Mouse (Mus musculus) heart, embryonic 15.5 days (tissue): Measurements from ENCODE around the gene Acvrl1. TPM values are rescaled to one million over a fixed set of nuclear protein-coding genes. Genes with fewer than 3 reads are reported as not detected.

Experiments
- ATAC-seq: fragments of 200-750 bp; cut with Nextera tagmentation; replicated peaks from 2 replicates; pipeline ENCODE4 v1.8.0; 2017; ENCODE audit warnings: low read depth, moderate TSS enrichment; ENCODE audit not compliant: insufficient number of reproducible peaks, insufficient read depth, low FRiP score
- H3K27ac ChIP-seq: fragments of 300-500 bp; sonication (generic); 2 replicates; pipeline ENCODE4 v1.5.1; 2015; ENCODE audit warnings: mild to moderate bottlenecking, inconsistent platforms
- H3K27me3 ChIP-seq: fragments of 300-500 bp; sonication (generic); 2 replicates; pipeline ENCODE4 v1.6.1; 2015; ENCODE audit warnings: inconsistent platforms
- H3K36me3 ChIP-seq: fragments of 300-500 bp; sonication (generic); 2 replicates; pipeline ENCODE4 v1.6.1; 2015; ENCODE audit warnings: mild to moderate bottlenecking, inconsistent platforms
- H3K4me1 ChIP-seq: fragments of 300-500 bp; sonication (generic); replicated peaks from 2 replicates; pipeline ENCODE4 v1.6.1; 2015; ENCODE audit warnings: inconsistent platforms
- H3K4me2 ChIP-seq: fragments of 300-500 bp; sonication (generic); 2 replicates; pipeline ENCODE4 v1.6.1; 2015; ENCODE audit warnings: inconsistent platforms, mild to moderate bottlenecking, moderate library complexity
- H3K4me3 ChIP-seq: fragments of 300-500 bp; sonication (generic); 2 replicates; pipeline ENCODE4 v1.5.1; 2015; ENCODE audit warnings: mild to moderate bottlenecking, inconsistent platforms
- H3K9ac ChIP-seq: fragments of 300-500 bp; sonication (generic); 2 replicates; pipeline ENCODE4 v1.6.1; 2015; ENCODE audit warnings: mild to moderate bottlenecking, inconsistent platforms
- H3K9me3 ChIP-seq: fragments of 300-500 bp; sonication (generic); replicated peaks from 2 replicates; pipeline ENCODE4 v1.6.1; 2016; ENCODE audit warnings: inconsistent platforms
- WGBS: fragments of 180-500 bp; shearing (Covaris S2); methylation state at CpG from one replicate; pipeline ENCODE4 v1.1.7; 2015; ENCODE audit warnings: mixed read lengths; 5-methylcytosine and 5-hydroxymethylcytosine counted together
- polyA plus RNA-seq: library from polyadenylated mRNA; unstranded; fragments of >200 nt; fragmentation: Nextera tagmentation; extraction: Ambion mirVana; gene quantifications from 2 replicates; pipeline ENCODE4 v1.2.1, GENCODE M21; 2015

The Acvrl1 gene
- polyA plus RNA-seq, 1 experiment from 2014 or later = 13.1 TPM

GRCm38 (mm10) chr15:101092829-101093648 is 35.3 kb upstream of the Acvrl1 start:
- Histone ChIP-seq H3K36me3 (no peaks in the 10 kb centered on the region), H3K4me3 (no peak overlapping the region), H3K9me3 (no peaks in the 10 kb centered on the region), H3K27ac (no peak overlapping the region), H3K4me1 (peaks cover 7% of the 10 kb centered on the region), H3K27me3 (peaks cover 22% of the 10 kb centered on the region), H3K4me2 (no peak overlapping the region), H3K9ac (no peak overlapping the region)
- WGBS = 31% methylated on average over 25 of the region's 25 CpGs
- ATAC-seq = no peak

DNA sequence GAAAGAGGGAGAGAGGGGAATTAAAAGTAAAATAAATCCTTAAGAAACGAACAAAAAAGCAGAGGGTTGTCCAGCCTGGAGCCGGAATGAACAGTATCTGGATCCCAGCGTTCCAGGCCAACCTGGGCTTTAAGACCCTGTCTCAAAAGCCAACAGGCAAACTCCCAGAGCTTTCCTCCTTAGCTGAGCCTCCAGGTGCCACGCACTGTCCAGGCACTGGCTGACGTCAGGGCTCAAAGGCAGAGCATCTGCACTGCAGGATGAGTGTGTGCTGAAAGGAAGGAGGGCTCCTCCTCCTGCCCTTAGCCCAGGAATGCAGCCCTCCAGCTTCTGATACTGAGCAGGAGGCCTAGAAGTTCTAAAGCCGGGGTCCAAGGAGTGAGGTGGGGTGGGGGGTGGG is 34.3 kb upstream of the Acvrl1 start:
- Histone ChIP-seq H3K27ac (no peak overlapping the region), H3K4me3 (no peak overlapping the region), H3K9ac (no peak overlapping the region), H3K36me3 (no peaks in the 10 kb centered on the region), H3K4me2 (no peak overlapping the region), H3K27me3 (peaks cover 30% of the 10 kb centered on the region), H3K9me3 (no peaks in the 10 kb centered on the region), H3K4me1 (peaks cover 11% of the 10 kb centered on the region)
- WGBS = 49% methylated on average over 6 of the region's 6 CpGs
- ATAC-seq = no peak

DNA sequence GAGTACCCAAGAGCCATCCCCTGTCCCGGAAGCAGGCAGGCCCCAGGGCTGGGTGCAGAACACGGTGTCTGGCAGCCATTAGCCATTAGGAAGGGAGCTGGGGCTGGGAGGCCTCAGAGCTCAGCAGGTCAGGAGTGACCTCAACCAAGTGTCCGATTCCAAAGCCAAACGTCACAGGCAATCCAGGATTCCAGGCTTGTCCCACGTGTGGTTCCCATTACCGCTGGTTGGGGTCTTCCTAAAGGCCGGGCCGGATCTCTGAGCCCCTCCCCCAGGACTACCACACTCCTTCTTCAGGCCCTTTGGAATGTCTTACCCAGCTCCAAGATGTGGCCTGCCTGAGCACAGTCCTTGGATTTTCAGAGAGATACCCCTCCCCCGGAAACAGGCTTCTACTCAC is 33.3 kb upstream of the Acvrl1 start:
- Histone ChIP-seq H3K27ac (no peak overlapping the region), H3K4me3 (no peak overlapping the region), H3K9me3 (no peaks in the 10 kb centered on the region), H3K9ac (no peak overlapping the region), H3K4me1 (peaks cover 11% of the 10 kb centered on the region), H3K4me2 (no peak overlapping the region), H3K36me3 (no peaks in the 10 kb centered on the region), H3K27me3 (peaks cover 38% of the 10 kb centered on the region)
- ATAC-seq = no peak
- 66% methylated on average over 9 of the region's 9 CpGs for WGBS

- no peaks in the 10 kb centered on the region for H3K9me3 ChIP-seq
- no peak overlapping the region for H3K4me2 ChIP-seq
- H3K4me1 ChIP-seq = peaks cover 11% of the 10 kb centered on the region
- no peaks in the 10 kb centered on the region for H3K36me3 ChIP-seq
- no peak overlapping the region for H3K4me3 ChIP-seq
- H3K27ac ChIP-seq = no peak overlapping the region
- H3K27me3 ChIP-seq = peaks cover 38% of the 10 kb centered on the region
- no peak for ATAC-seq
- 62% methylated on average over 3 of the region's 3 CpGs for WGBS
- no peak overlapping the region for H3K9ac ChIP-seq
Observed at GRCm38 (mm10) chr15:101095392-101095791, 32.9 kb upstream of the Acvrl1 start.

DNA sequence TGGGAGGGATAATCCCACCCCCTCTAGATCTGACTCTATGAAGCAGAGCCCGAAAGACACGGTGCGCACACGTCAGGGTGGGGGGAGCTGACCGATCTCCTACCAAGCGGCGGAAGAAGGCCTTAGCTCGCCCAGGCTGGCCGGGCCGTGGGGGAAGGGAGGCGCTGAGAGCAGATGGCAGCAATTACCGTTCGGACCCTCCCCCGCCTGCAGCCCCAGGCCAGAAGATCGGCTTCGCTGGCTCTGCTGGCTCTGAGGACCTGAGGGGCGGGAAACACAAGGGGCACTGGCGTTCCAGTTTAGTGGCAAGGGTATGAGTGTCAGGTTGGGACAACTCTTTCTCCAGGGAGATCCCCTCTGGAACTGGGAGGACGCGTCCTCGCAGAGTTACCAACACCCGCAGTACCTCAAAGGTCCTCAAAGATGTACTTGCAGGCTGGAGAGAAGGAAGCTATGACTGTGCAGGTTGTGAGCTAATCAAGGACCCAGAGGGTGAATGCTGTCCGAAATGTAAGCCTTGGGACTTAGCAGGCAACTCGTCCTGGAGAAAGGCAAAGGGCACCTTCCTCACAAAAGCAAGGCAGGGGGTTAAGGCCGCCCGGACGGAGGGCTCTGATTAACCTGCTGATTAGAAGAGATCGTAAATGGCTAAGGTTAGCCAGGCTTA is 30.2 kb upstream of the Acvrl1 start:
- ATAC-seq = peak; percentile 47; the same call in 1 of the 2 replicates
- WGBS = 9% methylated on average over 28 of the region's 28 CpGs

DNA sequence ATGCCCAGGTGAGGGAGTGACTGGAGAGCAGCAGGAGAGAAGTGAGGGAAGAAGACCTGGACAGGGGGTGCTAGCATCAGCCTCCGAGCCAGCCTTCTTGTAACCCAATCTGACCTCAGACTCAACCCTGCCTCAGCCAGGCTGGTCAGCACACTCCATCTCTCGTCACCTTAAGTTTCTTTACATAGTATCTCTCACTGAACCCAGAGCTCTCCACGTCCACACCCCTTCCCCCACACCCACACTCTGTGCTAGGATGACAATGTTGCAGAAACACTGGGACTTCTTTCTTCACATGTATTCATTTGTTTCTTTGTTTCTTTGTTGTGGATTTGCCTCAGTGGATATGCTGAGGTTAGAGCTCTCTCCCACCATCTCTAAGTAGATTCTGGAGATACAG is 27.3 kb upstream of the Acvrl1 start:
- no peak for ATAC-seq
- Histone ChIP-seq H3K36me3 (no peaks in the 10 kb centered on the region), H3K4me1 (peaks cover 13% of the 10 kb centered on the region), H3K27me3 (peaks cover 32% of the 10 kb centered on the region), H3K4me3 (no peak overlapping the region), H3K9me3 (no peaks in the 10 kb centered on the region), H3K27ac (no peak overlapping the region), H3K9ac (no peak overlapping the region), H3K4me2 (no peak overlapping the region)
- WGBS = 57% methylated on average over 3 of the region's 3 CpGs

More for the DNA sequence above, 30.2 kb upstream of the Acvrl1 start:
- Histone ChIP-seq H3K27ac (no peak overlapping the region), H3K36me3 (no peaks in the 10 kb centered on the region), H3K4me1 (peaks cover 8% of the 10 kb centered on the region), H3K27me3 (peaks cover 36% of the 10 kb centered on the region), H3K4me3 (peak overlapping the region; percentile 29), H3K4me2 (peak overlapping the region; percentile 60), H3K9me3 (no peaks in the 10 kb centered on the region), H3K9ac (peak overlapping the region; percentile 43; the same call in 1 of the 2 replicates)

DNA sequence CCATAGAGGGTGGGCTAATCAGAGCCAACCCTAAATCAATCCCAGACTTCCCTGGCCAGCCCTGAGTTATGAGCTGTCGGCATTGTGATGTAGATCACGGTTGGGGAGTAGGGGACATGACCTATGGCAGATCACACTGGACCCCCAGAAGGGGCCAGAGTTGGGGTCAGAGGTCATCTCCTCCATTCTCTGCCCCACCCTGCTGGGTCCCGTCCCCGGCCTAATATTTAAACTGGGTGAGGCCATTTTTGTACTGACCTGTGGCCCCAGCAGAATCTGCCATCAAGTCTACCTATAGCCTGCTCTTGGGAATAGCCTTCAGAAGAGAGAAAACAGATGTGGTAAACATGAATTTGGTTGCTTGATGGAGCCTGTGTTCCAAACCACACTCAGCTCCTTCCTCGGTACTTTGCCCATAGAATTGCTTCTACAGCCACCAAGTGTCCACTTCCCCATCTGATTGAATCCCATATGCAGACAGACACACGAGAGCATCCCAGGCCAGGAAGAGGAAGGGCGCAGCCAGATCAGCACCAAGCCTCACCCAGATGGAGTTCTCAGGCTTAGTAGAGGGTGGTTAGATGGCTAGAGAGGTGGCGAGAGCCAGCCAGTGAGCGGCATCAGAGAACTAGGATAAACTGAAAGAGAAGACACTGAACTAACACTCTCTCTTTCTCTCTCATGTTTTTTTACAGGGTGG is 24.6 kb upstream of the Acvrl1 start:
- Histone ChIP-seq H3K9me3 (no peaks in the 10 kb centered on the region), H3K36me3 (no peaks in the 10 kb centered on the region), H3K27me3 (peaks cover 14% of the 10 kb centered on the region), H3K27ac (no peak overlapping the region), H3K4me3 (no peak overlapping the region), H3K4me2 (no peak overlapping the region), H3K4me1 (peaks cover 13% of the 10 kb centered on the region), H3K9ac (no peak overlapping the region)
- WGBS = 77% methylated on average over 9 of the region's 9 CpGs
- ATAC-seq = no peak

DNA sequence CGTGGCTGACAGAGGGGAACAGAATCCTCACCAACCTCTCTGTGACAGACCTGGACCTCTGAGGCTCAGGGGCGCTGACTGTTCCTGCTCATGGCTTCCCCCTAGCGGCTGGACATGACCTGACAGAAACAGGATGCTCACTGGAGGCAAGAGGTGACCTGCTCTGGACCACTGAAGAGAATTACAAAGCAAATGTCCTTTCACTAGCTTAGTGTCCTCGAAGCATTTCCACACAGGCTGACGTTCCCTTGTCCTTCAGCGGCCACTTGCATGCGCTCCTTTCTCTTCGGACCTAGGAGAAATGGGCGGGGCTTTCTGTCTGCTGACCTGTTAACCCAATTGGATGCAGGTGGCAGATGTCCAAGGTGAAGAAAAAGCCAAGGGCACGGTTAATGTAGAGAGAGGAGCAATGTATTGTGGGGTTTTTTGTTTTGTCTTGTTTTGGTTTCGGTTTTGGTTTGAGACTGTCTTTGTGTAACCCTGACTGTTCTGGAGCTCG is 22.8 kb upstream of the Acvrl1 start:
- Histone ChIP-seq H3K27me3 (peaks cover 4% of the 10 kb centered on the region; the same call in 1 of the 2 replicates), H3K4me3 (peak overlapping the region; percentile 30), H3K4me1 (peaks cover 13% of the 10 kb centered on the region), H3K9me3 (no peaks in the 10 kb centered on the region), H3K36me3 (no peaks in the 10 kb centered on the region), H3K4me2 (peak overlapping the region; percentile 51), H3K27ac (no peak overlapping the region), H3K9ac (no peak overlapping the region)
- 18% methylated on average over 12 of the region's 12 CpGs for WGBS
- ATAC-seq = 0 out of 2 replicates have a peak, but pooled peaks have one; percentile 27

DNA sequence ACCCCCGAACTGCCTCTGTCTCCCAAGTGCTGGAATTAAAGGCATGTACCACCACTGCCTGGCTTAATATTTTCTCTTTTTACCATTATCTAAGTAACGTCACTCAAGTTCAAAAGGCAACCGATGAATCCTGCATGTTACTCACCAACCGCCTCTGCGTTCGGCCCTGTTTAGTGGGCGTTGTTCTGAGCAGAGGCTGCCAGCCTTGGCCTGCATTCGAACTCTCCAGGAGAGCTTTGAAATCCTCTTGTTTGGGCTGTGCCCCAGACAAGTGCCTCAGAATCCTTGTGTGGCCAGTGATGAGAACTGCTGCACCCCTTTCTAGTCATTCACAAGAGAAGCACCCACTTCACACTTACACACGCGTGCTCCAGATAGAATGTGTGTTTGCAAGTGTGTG is 22.3 kb upstream of the Acvrl1 start:
- Histone ChIP-seq H3K4me2 (no peak overlapping the region), H3K9ac (no peak overlapping the region), H3K9me3 (no peaks in the 10 kb centered on the region), H3K4me3 (no peak overlapping the region), H3K36me3 (no peaks in the 10 kb centered on the region), H3K27me3 (peaks cover 1% of the 10 kb centered on the region), H3K27ac (no peak overlapping the region), H3K4me1 (peaks cover 13% of the 10 kb centered on the region)
- ATAC-seq = no peak
- 80% methylated on average over 10 of the region's 10 CpGs for WGBS

GRCm38 (mm10) chr15:101107906-101108671 is 20.2 kb upstream of the Acvrl1 start:
- no peak for ATAC-seq

More at GRCm38 (mm10) chr15:101107906-101108671, 20.2 kb upstream of the Acvrl1 start:
- WGBS = 62% methylated on average over 5 of the region's 5 CpGs
- no peaks in the 10 kb centered on the region for H3K36me3 ChIP-seq
- peaks cover 13% of the 10 kb centered on the region for H3K4me1 ChIP-seq
- H3K27me3 ChIP-seq = peaks cover 9% of the 10 kb centered on the region
- H3K4me3 ChIP-seq = no peak overlapping the region
- no peak overlapping the region for H3K4me2 ChIP-seq
- H3K9ac ChIP-seq = no peak overlapping the region
- H3K27ac ChIP-seq = no peak overlapping the region
- no peaks in the 10 kb centered on the region for H3K9me3 ChIP-seq
